Mouse (Mus musculus) liver, adult 2 months (tissue): ENCODE measurements at regions not wholly inside any gene's neighbourhood (a gene's known extent, or its start where the extent isn't known, plus 50 kb on each side); places are given as distances from the start of the nearest gene placed in this dataset.

Experiments used
- CTCF ChIP-seq: fragments of 200-500 bp; IDR thresholded peaks from 2 replicates; pipeline ENCODE4 v1.5.1; 2011; ENCODE audit warnings: low read depth, low read length, control low read depth
- POLR2A ChIP-seq: fragments of 200-500 bp; IDR thresholded peaks from 2 replicates; pipeline ENCODE4 v1.6.1; 2011; ENCODE audit warnings: low read length, control low read depth; ENCODE audit not compliant: insufficient read depth; ENCODE audit errors: extremely low read depth

GRCm38 (mm10) chr7:51265896-51266295 is 244.9 kb upstream of the Ano5 start:
- no peak for TF ChIP-seq POLR2A
- no peak for TF ChIP-seq CTCF
